Mouse (Mus musculus): ENCODE data around the gene Tsc22d4. TPM values are rescaled to one million over a fixed set of nuclear protein-coding genes. Genes with fewer than 3 reads are reported as not detected.

The Tsc22d4 gene
- polyA plus RNA-seq, 1 experiment from 2014 or later, result 134 TPM

- no peak overlapping the region for H3K4me3 ChIP-seq (ENCODE audit: low read depth, low read length)
- no peaks in the 10 kb centered on the region for H3K36me3 ChIP-seq (ENCODE audit: control insufficient read depth, insufficient read depth, low read length)
- H3K4me2 ChIP-seq (ENCODE audit: low read depth, low read length), result no peak overlapping the region
- no peaks in the 10 kb centered on the region for H3K27me3 ChIP-seq (replicated peaks; ENCODE audit: control insufficient read depth, insufficient read depth, low read length)
- 67% methylated on average over 1 of the region's 1 CpGs for WGBS
- no peaks in the 10 kb centered on the region for H3K4me1 ChIP-seq (ENCODE audit: control insufficient read depth, insufficient read depth, low read length)
- ATAC-seq (ENCODE audit: low read depth) (no peak), DNase-seq (ENCODE audit: low spot score) (no peak)
- no peak overlapping the region for H3K9ac ChIP-seq (ENCODE audit: low read depth, low read length)
- H3K9me3 ChIP-seq (ENCODE audit: control insufficient read depth, low read length), result no peaks in the 10 kb centered on the region
- no peak overlapping the region for H3K27ac ChIP-seq (replicated peaks; ENCODE audit: low read depth, low read length)
Observed at GRCm38 (mm10) chr5:137768475-137768874, 22.9 kb downstream of the Tsc22d4 start.

DNA sequence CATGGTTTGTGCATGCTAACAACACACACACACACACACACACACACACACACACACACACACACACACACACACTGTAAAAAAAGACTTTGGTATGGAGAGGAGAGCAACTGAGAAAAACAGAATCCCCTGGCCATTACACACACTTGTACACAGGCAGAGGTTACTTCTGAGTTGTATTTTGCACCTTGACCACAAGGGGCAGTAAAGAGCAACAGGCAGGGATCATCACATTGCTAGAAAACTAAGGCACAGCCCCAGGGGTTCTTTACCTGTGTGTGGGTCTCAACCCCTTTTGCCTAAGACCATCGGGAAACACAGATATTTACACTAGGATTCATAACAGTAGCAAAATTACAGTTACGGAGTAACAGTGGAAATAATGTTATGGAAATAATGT lies 25.2 kb downstream of the Tsc22d4 start:
- Histone ChIP-seq H3K4me1 (ENCODE audit: control insufficient read depth, insufficient read depth, low read length) (no peaks in the 10 kb centered on the region), H3K9me3 (ENCODE audit: control insufficient read depth, low read length) (no peaks in the 10 kb centered on the region), H3K27ac (replicated peaks; ENCODE audit: low read depth, low read length) (no peak overlapping the region), H3K36me3 (ENCODE audit: control insufficient read depth, insufficient read depth, low read length) (no peaks in the 10 kb centered on the region), H3K4me3 (ENCODE audit: low read depth, low read length) (no peak overlapping the region), H3K4me2 (ENCODE audit: low read depth, low read length) (no peak overlapping the region), H3K9ac (ENCODE audit: low read depth, low read length) (no peak overlapping the region), H3K27me3 (replicated peaks; ENCODE audit: control insufficient read depth, insufficient read depth, low read length) (no peaks in the 10 kb centered on the region)
- DNase-seq (ENCODE audit: low spot score) (no peak), ATAC-seq (ENCODE audit: low read depth) (no peak)
- 38% methylated on average over 2 of the region's 2 CpGs for WGBS

GRCm38 (mm10) chr5:137772755-137773154 lies 27.2 kb downstream of the Tsc22d4 start:
- ATAC-seq (ENCODE audit: low read depth), result no peak
- Histone ChIP-seq H3K4me1 (ENCODE audit: control insufficient read depth, insufficient read depth, low read length) (no peaks in the 10 kb centered on the region), H3K4me2 (ENCODE audit: low read depth, low read length) (no peak overlapping the region), H3K9me3 (ENCODE audit: control insufficient read depth, low read length) (no peaks in the 10 kb centered on the region), H3K27ac (replicated peaks; ENCODE audit: low read depth, low read length) (no peak overlapping the region), H3K27me3 (replicated peaks; ENCODE audit: control insufficient read depth, insufficient read depth, low read length) (no peaks in the 10 kb centered on the region), H3K9ac (ENCODE audit: low read depth, low read length) (no peak overlapping the region), H3K36me3 (ENCODE audit: control insufficient read depth, insufficient read depth, low read length) (no peaks in the 10 kb centered on the region), H3K4me3 (ENCODE audit: low read depth, low read length) (no peak overlapping the region)
- no peak for DNase-seq (ENCODE audit: low spot score)

GRCm38 (mm10) chr5:137775587-137776290 lies 30.2 kb downstream of the Tsc22d4 start:
- H3K4me3 ChIP-seq (ENCODE audit: low read depth, low read length), result no peak overlapping the region
- H3K27me3 ChIP-seq (replicated peaks; ENCODE audit: control insufficient read depth, insufficient read depth, low read length), result no peaks in the 10 kb centered on the region
- ATAC-seq (ENCODE audit: low read depth) (no peak), DNase-seq (ENCODE audit: low spot score) (no peak)
- no peak overlapping the region for H3K4me2 ChIP-seq (ENCODE audit: low read depth, low read length)
- no peak overlapping the region for H3K9ac ChIP-seq (ENCODE audit: low read depth, low read length)
- 88% methylated on average over 2 of the region's 2 CpGs for WGBS
- H3K27ac ChIP-seq (replicated peaks; ENCODE audit: low read depth, low read length), result no peak overlapping the region
- no peaks in the 10 kb centered on the region; the same call in 1 of the 2 replicates for H3K4me1 ChIP-seq (ENCODE audit: control insufficient read depth, insufficient read depth, low read length)
- H3K36me3 ChIP-seq (ENCODE audit: control insufficient read depth, insufficient read depth, low read length), result peaks cover 8% of the 10 kb centered on the region
- H3K9me3 ChIP-seq (ENCODE audit: control insufficient read depth, low read length), result no peaks in the 10 kb centered on the region

- peak; percentile 62 for ATAC-seq (ENCODE audit: low read depth)
- 30% methylated on average over 5 of the region's 5 CpGs for WGBS
- Histone ChIP-seq H3K9ac (ENCODE audit: low read depth, low read length) (no peak overlapping the region), H3K4me1 (ENCODE audit: control insufficient read depth, insufficient read depth, low read length) (no peaks in the 10 kb centered on the region; the same call in 1 of the 2 replicates), H3K9me3 (ENCODE audit: control insufficient read depth, low read length) (no peaks in the 10 kb centered on the region), H3K4me3 (ENCODE audit: low read depth, low read length) (no peak overlapping the region), H3K4me2 (ENCODE audit: low read depth, low read length) (no peak overlapping the region), H3K27me3 (replicated peaks; ENCODE audit: control insufficient read depth, insufficient read depth, low read length) (no peaks in the 10 kb centered on the region), H3K27ac (replicated peaks; ENCODE audit: low read depth, low read length) (no peak overlapping the region), H3K36me3 (ENCODE audit: control insufficient read depth, insufficient read depth, low read length) (peaks cover 15% of the 10 kb centered on the region)
- DNase-seq (ENCODE audit: low spot score), result peak; percentile 81
Observed at GRCm38 (mm10) chr5:137776408-137776918, 30.9 kb downstream of the Tsc22d4 start.

DNA sequence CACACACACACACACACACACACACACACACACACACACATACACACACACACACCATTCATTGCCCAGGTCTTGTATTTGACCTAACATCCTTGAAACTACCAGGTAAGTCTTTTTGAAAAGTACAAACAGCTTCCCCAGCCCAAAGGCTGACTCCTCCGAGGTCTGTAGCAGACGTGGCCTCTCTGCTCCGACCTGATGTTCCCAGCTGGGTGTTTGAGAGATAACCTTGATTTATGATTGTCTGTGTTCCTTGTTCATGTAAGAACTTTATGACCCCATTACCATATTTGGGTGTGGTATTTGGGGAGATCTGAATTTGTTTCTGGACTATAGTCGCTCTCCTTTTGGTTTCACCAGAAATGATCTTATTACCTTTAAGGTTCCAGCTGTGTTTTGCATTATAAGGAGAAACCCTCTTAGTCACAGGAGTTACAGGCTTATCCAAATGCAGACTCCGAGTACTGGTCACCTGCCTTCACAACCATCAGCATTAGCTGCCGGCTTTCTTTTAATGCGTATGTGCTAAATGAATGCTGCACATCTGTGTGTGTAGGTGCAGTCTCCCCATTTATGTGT lies 31.8 kb downstream of the Tsc22d4 start:
- no peak for ATAC-seq (ENCODE audit: low read depth)
- 82% methylated on average over 7 of the region's 7 CpGs for WGBS
- DNase-seq (ENCODE audit: low spot score), result no peak
- no peaks in the 10 kb centered on the region; the same call in 1 of the 2 replicates for H3K4me1 ChIP-seq (ENCODE audit: control insufficient read depth, insufficient read depth, low read length)
- no peak overlapping the region for H3K4me3 ChIP-seq (ENCODE audit: low read depth, low read length)
- H3K27ac ChIP-seq (replicated peaks; ENCODE audit: low read depth, low read length), result no peak overlapping the region
- H3K4me2 ChIP-seq (ENCODE audit: low read depth, low read length), result no peak overlapping the region
- no peaks in the 10 kb centered on the region for H3K27me3 ChIP-seq (replicated peaks; ENCODE audit: control insufficient read depth, insufficient read depth, low read length)
- H3K36me3 ChIP-seq (ENCODE audit: control insufficient read depth, insufficient read depth, low read length), result peaks cover 24% of the 10 kb centered on the region
- no peaks in the 10 kb centered on the region for H3K9me3 ChIP-seq (ENCODE audit: control insufficient read depth, low read length)
- H3K9ac ChIP-seq (ENCODE audit: low read depth, low read length), result no peak overlapping the region

DNA sequence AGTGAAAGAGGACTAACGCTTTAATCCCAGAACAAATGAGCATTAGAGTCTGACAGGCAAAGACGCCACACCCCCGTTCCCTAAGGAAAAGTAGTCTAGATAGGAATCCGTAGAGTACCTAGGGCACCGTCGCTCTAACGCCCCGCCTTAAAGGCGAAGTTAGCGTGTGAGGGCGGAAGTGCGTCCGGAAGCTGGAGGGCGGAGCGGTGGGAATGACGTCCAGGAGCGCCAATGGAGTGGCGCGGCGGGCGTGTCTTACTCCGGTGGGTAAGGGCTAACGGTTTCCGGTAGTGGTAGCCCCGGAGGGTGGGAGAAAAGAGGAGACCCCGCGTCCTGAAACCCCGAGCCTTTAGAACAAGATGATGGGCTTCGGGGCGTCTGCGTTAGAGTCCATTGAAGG lies 33.1 kb downstream of the Tsc22d4 start, which contains the start of gene Ppp1r35:
TSS of gene Ppp1r35 (plus strand) at position 215 of the 400 bp plus-strand sequence.
- H3K4me3 ChIP-seq (ENCODE audit: low read depth, low read length), result peak within 1 kb of the TSS; percentile 97
- ATAC-seq (ENCODE audit: low read depth), result peak; percentile 95
- peaks cover 37% of the 10 kb centered on the region for H3K36me3 ChIP-seq (ENCODE audit: control insufficient read depth, insufficient read depth, low read length)
- no peaks in the 10 kb centered on the region for H3K9me3 ChIP-seq (ENCODE audit: control insufficient read depth, low read length)
- H3K27ac ChIP-seq (replicated peaks; ENCODE audit: low read depth, low read length), result peak within 1 kb of the TSS; percentile 88
- no peaks in the 10 kb centered on the region for H3K27me3 ChIP-seq (replicated peaks; ENCODE audit: control insufficient read depth, insufficient read depth, low read length)
- peak within 1 kb of the TSS; percentile 94 for H3K9ac ChIP-seq (ENCODE audit: low read depth, low read length)
- under 1% methylated on average over 28 of the region's 31 CpGs for WGBS
- DNase-seq (ENCODE audit: low spot score), result peak; percentile 99
- peaks cover 8% of the 10 kb centered on the region for H3K4me1 ChIP-seq (ENCODE audit: control insufficient read depth, insufficient read depth, low read length)
- H3K4me2 ChIP-seq (ENCODE audit: low read depth, low read length), result peak within 1 kb of the TSS; percentile 87

GRCm38 (mm10) chr5:137779053-137779933 lies 33.8 kb downstream of the Tsc22d4 start:
- ATAC-seq (ENCODE audit: low read depth) (peak; percentile 2; the same call in 1 of the 2 replicates), DNase-seq (ENCODE audit: low spot score) (no peak)
- Histone ChIP-seq H3K9ac (ENCODE audit: low read depth, low read length) (peak overlapping the region; percentile 94), H3K4me2 (ENCODE audit: low read depth, low read length) (peak overlapping the region; percentile 87), H3K9me3 (ENCODE audit: control insufficient read depth, low read length) (no peaks in the 10 kb centered on the region), H3K27ac (replicated peaks; ENCODE audit: low read depth, low read length) (peak overlapping the region; percentile 88), H3K36me3 (ENCODE audit: control insufficient read depth, insufficient read depth, low read length) (peaks cover 43% of the 10 kb centered on the region), H3K4me3 (ENCODE audit: low read depth, low read length) (peak overlapping the region; percentile 97), H3K27me3 (replicated peaks; ENCODE audit: control insufficient read depth, insufficient read depth, low read length) (no peaks in the 10 kb centered on the region), H3K4me1 (ENCODE audit: control insufficient read depth, insufficient read depth, low read length) (peaks cover 15% of the 10 kb centered on the region)
- under 1% methylated on average over 45 of the region's 83 CpGs for WGBS
